Mouse (Mus musculus): ENCODE measurements around the gene Cxcl10.

The Cxcl10 gene

GRCm38 (mm10) chr5:92321631-92322400 is 26.9 kb downstream of the Cxcl10 start:
- DNase-seq (ENCODE audit: low spot score), result no peak

- no peak for DNase-seq (ENCODE audit: low spot score)
These were observed 30.1 kb downstream of the Cxcl10 start for GRCm38 (mm10) chr5:92318596-92318995.

- DNase-seq (ENCODE audit: low spot score), result no peak
These were observed 30.6 kb downstream of the Cxcl10 start for GRCm38 (mm10) chr5:92318119-92318518.

- no peak for DNase-seq (ENCODE audit: low spot score)
These were observed 34.9 kb downstream of the Cxcl10 start for GRCm38 (mm10) chr5:92313776-92314175.

- DNase-seq (ENCODE audit: low spot score), result no peak
These were observed 36.5 kb downstream of the Cxcl10 start for GRCm38 (mm10) chr5:92312046-92312715.

GRCm38 (mm10) chr5:92309681-92310511 is 38.8 kb downstream of the Cxcl10 start, which contains the start of gene Sdad1:
Gene Sdad1 (minus strand): TSS chr5:92310479.
- peak; percentile 69 for DNase-seq (ENCODE audit: low spot score)

- DNase-seq (ENCODE audit: low spot score), result no peak
These were observed 44.4 kb downstream of the Cxcl10 start for GRCm38 (mm10) chr5:92304291-92304690.

- no peak for DNase-seq (ENCODE audit: low spot score)
These were observed 46.4 kb downstream of the Cxcl10 start for GRCm38 (mm10) chr5:92302149-92302840.

Data from spleen, adult 12 weeks (tissue).